Mouse (Mus musculus): Measurements from ENCODE around the gene Atp2b1.
A peak's percentile ranks its signal among the peaks of the same experiment; 100 is the strongest.

Gene Atp2b1

GRCm38 (mm10) chr10:98913961-98914809 lies at the start of gene Atp2b1:
TSS of gene Atp2b1 (plus strand) at chr10:98914406.
- peak; percentile 91 to 94 for DNase-seq

GRCm38 (mm10) chr10:98864851-98865250 lies 49.4 kb upstream of the Atp2b1 start:
- DNase-seq: no peak

- DNase-seq: no peak
Observed at GRCm38 (mm10) chr10:98866836-98867370, 47.3 kb upstream of the Atp2b1 start.

GRCm38 (mm10) chr10:98868351-98868908 lies 45.8 kb upstream of the Atp2b1 start:
- DNase-seq: no peak

- DNase-seq: no peak
Observed at GRCm38 (mm10) chr10:98877855-98878254, 36.4 kb upstream of the Atp2b1 start.

- DNase-seq: no peak
Observed at GRCm38 (mm10) chr10:98878636-98879035, 35.6 kb upstream of the Atp2b1 start.

- DNase-seq: no peak
Observed at GRCm38 (mm10) chr10:98880057-98880456, 34.1 kb upstream of the Atp2b1 start.

- peak; percentile 16 to 17 for DNase-seq
Observed at GRCm38 (mm10) chr10:98880711-98881110, 33.5 kb upstream of the Atp2b1 start.

GRCm38 (mm10) chr10:98881492-98881891 lies 32.7 kb upstream of the Atp2b1 start:
- DNase-seq: no peak

- no peak for DNase-seq
Observed at GRCm38 (mm10) chr10:98882587-98882986, 31.6 kb upstream of the Atp2b1 start.

- no peak for DNase-seq
Observed at GRCm38 (mm10) chr10:98884445-98884844, 29.8 kb upstream of the Atp2b1 start.

GRCm38 (mm10) chr10:98886770-98887271 lies 27.4 kb upstream of the Atp2b1 start:
- no peak for DNase-seq

GRCm38 (mm10) chr10:98891361-98891760 lies 22.8 kb upstream of the Atp2b1 start:
- no peak for DNase-seq

- DNase-seq: no peak
Observed at GRCm38 (mm10) chr10:98897507-98897906, 16.7 kb upstream of the Atp2b1 start.

- DNase-seq: no peak
Observed at GRCm38 (mm10) chr10:98897913-98898748, 16.1 kb upstream of the Atp2b1 start.

- DNase-seq: no peak
Observed at GRCm38 (mm10) chr10:98901533-98901932, 12.7 kb upstream of the Atp2b1 start.

- DNase-seq: no peak
Observed at GRCm38 (mm10) chr10:98905987-98906386, 8.2 kb upstream of the Atp2b1 start.

- DNase-seq: no peak
Observed at GRCm38 (mm10) chr10:98906941-98907549, 7.2 kb upstream of the Atp2b1 start.

- DNase-seq: no peak
Observed at GRCm38 (mm10) chr10:98913610-98913960, 621 bp upstream of the Atp2b1 start.

- DNase-seq: peak; percentile 82 to 83
Observed at GRCm38 (mm10) chr10:98914810-98915241, 620 bp downstream of the Atp2b1 start.

GRCm38 (mm10) chr10:98915398-98915931 lies 1.3 kb downstream of the Atp2b1 start:
- peak in 1 of 2 experiments; percentile 56 for DNase-seq

All from spleen, adult 18-20 months (tissue).